Mouse (Mus musculus) gastrocnemius, postnatal 36 days (tissue): ENCODE results near the gene Rsg1. TPM values are rescaled to one million over a fixed set of nuclear protein-coding genes. Genes with fewer than 3 reads are reported as not detected.

ENCODE experiments used
- DNase-seq, 2 experiments: peaks; one replicate each; pipeline ENCODE4 v3.0.0; 2022
- intact Hi-C: fragments of 180-260 bp; cut with DNase I; formaldehyde crosslinking; loops from one replicate; pipeline ENCODE4 v1.15.1; 2025
- total RNA-seq, 2 experiments: library from RNA; stranded (reverse); gene quantifications; 2 replicates each; pipeline ENCODE4 v1.2.3; 2021

The Rsg1 gene
- total RNA-seq, 2 experiments from 2014 or later, result not detected

DNA sequence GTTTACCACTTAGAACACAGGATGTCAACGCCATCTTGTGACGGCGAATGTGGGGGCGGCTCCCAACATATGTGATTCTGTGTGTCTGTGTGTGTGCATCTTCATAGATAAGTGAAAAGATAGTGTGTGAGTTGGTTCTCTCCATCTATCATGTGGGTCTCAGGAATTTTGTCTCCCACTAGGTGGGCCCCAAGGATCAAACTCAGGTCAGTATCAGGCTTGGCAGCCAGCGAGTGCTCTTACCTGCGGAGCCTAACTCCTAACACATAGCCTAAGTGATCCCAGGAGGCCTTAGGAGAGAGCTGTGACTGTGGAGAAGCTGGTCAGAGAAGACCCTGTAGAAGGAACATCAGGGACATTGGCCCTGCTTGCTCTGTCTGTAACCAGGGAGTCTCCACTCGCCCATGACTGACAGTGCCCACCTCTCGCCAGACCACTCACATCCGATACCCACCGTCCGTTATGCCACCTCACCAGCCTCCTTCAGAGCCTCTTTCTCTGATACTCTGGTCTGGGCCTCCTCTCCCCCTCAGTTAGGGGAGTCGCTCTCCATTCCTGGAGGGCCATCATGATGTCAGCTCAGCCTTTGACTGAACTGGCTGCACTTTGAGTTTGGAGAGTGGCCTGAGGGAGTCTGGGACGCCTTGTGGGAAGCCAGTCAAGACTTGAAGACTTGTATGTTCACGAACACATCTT lies 3.1 kb upstream of the Rsg1 start:
- intact Hi-C loops, result loop anchor here (5.0 kb wide), 1 partner anchor 68 kb away; no protein-coding TSS in a partner anchor
- no peak for DNase-seq

DNA sequence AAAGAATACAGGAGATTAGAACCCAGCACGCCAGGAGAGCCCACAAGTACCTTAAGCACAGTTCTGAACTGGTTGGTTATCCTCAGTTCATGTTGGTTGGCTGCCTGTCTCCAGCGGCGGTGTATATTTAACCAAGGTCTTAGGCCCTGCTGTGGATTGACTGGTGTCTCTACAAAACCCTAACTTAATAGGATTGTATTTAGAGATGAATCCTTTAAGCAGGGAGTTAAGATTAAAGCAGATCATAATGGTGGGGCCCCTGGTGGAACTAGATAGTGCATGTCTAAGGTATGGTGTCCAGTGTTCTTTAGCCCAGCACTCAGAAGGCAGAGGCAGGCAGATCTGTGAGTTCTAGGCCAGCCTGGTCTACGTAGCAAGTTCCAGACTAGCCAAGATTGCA lies 2.1 kb upstream of the Rsg1 start:
- intact Hi-C loops, result loop anchor here (5.0 kb wide), 1 partner anchor 69 kb away; no protein-coding TSS in a partner anchor
- DNase-seq, result no peak

DNA sequence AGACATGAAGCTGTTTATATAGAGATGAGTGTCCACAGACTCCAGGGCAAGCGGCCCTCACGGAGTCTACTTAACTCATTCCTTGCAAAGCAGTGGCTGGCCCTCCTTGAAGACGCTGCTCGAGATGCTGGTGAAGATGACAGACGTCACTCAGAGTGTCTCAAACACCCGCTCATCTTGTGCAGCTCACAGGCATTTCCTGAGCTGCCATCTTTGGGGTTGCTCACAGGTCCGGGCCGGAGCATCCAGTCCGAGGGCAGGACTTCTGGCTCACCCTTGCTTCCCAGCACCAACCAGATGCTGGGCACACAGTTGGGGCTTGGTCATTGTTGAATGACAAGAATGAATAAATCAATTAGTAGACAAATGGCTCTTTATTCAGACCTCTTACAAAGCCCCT lies 864 bp upstream of the Rsg1 start:
- DNase-seq, result no peak
- intact Hi-C loops, result loop anchor here (5.0 kb wide), 1 partner anchor 71 kb away; no protein-coding TSS in a partner anchor

DNA sequence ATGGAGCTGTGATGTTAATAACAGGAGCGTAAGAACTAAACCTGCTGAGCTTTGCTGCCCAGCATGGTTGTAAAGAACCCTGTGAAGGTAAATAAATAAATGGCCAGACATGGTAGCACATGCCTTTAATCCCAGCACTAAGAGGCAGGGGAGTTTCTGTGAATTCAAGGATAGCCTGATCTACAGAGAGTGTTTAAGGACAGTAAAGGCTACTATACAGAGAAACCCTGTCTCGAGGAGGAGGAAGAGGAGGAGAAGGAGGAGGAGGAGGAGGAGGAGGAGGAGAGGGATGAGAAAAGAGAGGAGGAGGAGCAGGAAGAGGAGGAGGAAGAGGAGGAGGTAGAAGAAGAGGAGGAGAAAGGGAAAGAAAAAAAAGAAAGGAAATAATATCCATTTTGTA lies 414 bp upstream of the Rsg1 start:
- no peak for DNase-seq
- intact Hi-C loops, result loop anchor here (5.0 kb wide), 1 partner anchor 71 kb away; no protein-coding TSS in a partner anchor

DNA sequence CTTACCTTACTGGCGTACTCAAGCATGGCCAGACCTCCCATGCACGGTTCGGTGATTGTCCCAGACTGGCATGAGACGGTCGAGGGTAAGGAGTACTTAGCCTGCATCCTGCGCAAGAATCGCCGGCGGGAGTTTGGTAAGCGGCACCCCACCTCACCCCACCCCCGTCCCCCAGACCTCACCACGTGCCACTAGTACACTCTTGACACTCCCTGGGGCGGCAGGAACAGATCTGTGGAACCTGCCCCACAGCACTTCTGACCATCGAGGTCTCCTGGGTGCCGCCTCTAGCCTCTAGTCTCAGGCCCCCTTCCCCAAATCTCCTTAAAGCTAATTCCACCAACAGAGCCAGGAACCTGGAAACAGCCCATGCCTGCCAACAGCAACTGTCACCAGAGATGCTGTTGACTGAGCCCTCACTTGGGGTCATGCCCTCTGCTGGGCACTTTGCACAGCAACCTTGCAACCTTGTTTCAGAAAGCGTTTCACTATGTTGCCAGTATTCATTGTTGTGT lies 638 bp downstream of the Rsg1 start:
- intact Hi-C loops, result loop anchor here (5.0 kb wide), 1 partner anchor 72 kb away; no protein-coding TSS in a partner anchor
- no peak for DNase-seq

DNA sequence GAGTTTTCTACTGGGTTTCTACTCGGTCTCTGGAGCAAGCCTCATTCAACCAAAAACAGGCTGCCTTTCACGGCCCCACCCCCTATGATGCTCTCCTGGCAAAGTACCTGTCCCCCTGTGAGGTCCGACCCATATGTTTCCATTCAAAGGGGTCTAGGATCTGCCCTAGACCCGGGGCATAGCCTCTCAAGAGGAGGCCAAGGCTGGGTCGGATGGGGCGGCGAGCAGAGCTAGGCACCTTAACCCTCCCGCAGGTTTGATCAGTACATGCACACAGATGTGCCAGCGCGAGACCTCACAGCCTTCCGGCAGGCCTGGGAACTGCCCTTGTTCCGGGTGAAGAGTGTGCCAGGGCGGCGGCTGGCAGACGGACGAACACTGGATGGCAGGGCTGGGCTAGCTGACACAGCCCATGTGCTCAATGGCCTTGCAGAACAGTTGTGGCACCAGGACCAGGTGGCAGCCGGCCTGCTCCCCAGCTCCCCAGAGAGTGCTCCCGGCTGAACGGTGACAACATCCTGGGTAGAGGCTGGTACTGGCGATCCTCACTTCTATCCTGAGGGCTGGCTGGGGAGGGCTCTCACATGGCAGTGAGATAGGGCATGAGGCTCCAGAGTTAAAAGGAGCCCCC lies 5.9 kb downstream of the Rsg1 start:
- DNase-seq, result no peak
- intact Hi-C loops, result no loop called here

DNA sequence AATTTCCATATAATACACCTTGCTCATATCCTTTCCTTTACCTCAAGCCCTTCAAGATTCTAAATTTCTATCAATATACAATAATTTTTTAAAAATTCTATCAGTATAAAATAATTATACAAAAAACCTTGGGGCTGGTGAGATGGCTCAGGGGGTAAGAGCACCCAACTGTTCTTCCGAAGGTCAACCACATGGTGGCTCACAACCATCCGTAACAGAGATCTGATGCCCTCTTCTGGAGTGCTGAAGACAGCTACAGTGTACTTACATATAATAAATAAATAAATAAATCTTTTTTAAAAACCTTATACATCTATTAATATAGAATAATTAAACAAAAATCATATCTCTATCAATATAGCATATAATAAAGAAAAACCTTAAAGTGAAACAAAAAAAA lies 8.1 kb downstream of the Rsg1 start:
- intact Hi-C loops, result no loop called here
- DNase-seq, result no peak

DNA sequence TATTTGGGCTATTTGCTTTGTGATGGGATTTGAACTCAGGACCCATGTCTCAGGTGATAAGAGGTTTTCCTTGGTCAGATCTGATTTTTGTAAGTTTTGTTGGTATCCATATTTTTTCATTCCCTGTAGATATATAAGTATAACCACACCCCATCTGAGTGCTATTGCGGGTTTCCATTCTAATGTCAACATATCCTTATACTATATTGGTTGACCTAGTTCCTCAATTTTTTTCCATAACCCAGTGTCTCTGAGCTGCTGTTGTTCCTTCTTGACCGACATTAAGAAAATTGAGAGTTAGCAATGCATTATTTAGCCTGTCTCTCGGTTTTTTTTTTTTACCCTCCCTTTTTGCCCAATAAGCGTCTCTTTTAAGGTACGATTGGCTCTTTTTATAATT lies 9.0 kb downstream of the Rsg1 start:
- intact Hi-C loops, result no loop called here
- no peak for DNase-seq

DNA sequence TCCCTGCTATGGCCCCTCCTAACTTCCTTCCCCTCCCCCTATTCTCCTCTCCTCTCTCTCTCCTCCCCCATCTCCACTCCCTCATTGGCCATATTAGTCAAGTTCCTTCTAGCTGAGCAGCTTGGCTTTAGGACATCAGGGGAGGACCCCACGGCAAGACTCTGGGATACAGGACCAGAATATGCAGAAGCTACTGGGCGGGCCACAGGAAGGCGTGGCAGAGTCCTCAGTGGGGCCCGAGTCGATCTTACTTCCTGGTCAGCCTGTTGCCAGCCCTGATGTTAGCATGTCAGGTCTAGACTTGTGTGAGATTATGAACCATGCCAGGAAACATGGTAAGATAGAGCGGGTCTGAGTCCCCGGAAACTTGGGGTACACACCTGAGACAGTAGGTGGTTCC lies 14.9 kb downstream of the Rsg1 start:
- no peak for DNase-seq
- intact Hi-C loops, result no loop called here

DNA sequence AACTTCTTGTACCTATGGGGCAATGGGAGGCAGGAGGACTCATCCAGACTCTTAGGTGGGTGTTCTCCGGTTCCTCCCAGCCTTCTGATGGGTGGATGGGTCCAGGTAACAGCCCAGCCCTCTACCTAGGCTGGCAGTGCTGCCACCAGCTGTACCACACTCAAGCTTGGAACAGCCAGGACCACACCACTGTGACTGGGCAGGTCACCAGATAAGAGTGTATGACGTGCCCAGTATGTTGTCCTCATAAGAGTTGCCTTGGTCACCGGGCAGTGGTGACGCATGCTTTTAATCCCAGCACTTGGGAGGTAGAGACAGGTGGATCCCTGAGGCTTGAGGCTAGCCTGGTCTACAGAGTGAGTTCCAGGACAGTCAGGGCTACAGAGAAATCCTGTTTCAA lies 19.4 kb downstream of the Rsg1 start:
- DNase-seq, result no peak

DNA sequence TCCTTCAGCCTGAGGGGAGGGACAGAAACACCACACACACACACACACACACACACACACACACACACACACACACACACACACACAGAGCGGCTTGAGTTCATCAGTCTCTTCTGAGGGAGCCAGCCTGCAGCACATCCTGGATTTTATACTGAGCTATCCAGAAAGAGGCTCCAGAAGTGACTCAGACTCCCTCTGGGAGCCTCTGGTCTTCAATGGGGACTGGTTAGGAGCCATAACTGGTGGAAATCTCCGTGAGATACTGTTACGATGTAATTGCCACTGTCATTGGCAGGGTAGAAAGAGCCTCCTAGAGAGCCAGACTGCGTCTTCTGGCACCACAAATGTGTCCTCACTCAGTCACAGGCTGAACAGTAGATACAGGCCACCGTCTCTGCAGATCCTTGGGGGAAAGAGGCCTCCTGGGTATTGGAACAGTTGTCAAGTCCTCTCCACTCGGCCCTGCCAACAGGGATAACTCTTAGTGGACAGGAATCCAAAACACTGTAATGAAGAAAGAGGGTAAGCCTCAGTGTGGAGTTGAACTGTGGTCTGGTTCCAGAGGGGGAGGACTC lies 21.9 kb downstream of the Rsg1 start:
- DNase-seq, result no peak
- intact Hi-C loops, result no loop called here

More for the DNA sequence above, 19.4 kb downstream of the Rsg1 start:
- intact Hi-C loops, result no loop called here

DNA sequence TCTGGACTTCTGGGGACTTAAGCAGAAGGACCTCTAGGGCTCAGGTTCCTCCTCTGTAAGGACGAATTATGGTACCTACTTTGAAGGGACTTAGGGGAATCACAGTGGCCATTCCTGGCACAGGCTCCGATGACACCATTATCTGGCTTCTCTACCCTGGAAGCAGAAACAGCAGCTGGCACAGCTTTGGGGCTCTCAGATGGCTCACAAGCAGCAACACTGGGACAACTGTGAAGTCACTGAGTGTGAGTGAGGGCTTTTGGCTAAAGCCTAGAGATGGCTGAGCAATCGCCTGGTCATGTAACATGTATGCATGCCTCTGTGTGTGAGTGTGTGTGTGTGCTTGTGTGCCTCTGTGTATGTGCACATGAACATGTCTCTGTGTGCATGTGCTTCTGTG lies 23.1 kb downstream of the Rsg1 start:
- intact Hi-C loops, result no loop called here
- DNase-seq, result no peak

DNA sequence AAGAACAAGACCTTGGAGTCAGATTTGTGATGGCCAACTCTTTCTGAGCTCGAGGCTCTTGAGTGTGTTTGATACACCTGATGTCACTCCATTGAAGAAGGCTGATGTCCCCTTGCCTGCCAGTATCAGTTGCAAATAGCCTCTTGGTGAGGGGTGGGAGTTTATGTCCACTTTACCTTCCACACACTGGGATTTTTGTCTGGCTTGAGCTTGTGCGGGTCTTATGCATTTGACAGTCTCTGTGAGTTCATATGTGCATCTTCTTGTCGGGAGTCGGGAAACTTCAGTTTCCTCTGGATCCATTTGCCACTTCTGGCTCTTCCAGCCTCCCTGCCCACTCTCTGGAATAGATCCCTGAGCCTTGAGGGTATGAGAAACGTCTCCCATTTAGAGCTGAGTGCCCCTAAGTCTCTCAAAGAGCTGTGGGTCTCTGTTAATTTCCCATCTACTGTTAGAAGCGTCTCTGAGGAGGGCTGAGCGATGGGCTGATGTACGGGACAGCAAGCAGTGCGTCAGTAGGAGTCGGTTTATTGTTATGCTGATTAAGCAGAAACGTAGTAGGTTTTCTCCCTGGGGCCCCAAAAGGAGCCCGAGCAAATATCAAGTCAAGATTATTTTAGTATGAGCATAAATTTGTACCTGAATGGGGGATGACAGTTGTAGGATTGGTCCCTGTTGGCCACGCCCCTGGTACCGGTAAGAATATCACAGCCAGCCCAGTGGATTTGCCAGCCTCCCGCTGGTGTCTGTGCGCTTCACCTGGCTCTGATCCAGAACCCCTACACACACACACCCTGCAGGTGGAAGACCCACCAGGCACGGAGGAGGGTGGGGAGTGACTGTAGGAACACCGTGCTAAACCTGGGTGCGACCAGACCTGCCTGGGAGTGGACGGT lies 25.0 kb downstream of the Rsg1 start:
- no peak for DNase-seq
- intact Hi-C loops, result no loop called here

DNA sequence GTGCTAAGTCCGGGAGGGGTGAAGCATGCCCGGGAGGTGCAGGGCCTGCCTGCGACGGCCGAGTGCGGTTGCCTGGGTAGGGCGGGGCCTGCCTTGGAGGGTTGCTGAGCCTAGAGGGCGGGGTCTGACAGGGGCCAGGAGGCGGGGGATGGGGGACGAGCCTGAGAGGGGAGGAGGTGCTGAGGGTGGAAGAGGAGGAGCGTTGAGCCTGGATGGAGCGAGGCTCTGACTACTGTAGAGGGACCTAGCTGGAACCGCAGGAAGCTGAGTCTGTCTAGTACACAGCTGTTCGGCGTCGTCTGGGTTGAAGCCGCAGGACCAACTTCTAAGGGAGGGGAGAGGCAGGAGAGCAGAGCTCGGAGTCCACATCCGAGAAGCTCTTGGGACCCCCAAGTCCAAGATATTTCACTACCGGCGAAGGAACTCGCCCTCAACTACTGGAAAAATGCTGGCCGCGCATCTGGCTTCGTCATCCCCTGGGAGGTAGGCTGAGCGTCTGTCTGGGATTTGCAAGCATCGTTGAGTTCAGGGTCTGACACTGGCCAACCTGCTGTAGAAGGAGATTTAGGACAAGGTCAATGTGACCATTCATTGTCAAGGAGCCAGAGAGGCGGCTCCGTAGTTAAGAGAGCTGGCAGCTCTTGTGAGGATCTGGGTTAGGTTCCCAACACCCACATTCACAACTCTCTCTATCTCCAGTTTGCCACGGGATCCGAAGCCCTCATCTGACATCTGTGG lies 25.8 kb downstream of the Rsg1 start, which contains the start of gene Arhgef19:
Arhgef19 (plus strand) TSS at position 112 of the 738 bp plus-strand sequence.
- peak; percentile 69 to 89 for DNase-seq
- intact Hi-C loops, result no loop called here

DNA sequence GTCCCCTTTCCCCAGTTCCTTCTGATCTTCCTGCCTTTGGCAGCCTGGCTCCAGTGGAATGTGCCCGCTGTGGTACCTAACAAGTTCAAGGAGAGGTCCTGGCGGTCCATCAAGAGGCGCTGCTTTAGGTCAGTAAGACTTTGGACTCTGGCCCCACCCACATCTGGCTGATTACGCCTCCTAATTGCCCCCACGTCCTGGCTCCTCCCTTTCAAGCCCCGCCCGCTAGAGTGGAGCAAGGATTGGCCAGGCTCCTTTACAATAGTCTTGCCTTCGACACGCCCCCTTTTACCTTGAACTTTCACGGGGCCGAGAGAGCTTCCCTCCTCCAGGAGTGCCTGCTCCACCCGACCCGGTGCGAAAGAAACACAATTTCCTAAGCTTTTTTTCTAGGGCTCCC lies 26.9 kb downstream of the Rsg1 start:
- DNase-seq, result peak in 1 of 2 experiments; percentile 12
- intact Hi-C loops, result no loop called here

DNA sequence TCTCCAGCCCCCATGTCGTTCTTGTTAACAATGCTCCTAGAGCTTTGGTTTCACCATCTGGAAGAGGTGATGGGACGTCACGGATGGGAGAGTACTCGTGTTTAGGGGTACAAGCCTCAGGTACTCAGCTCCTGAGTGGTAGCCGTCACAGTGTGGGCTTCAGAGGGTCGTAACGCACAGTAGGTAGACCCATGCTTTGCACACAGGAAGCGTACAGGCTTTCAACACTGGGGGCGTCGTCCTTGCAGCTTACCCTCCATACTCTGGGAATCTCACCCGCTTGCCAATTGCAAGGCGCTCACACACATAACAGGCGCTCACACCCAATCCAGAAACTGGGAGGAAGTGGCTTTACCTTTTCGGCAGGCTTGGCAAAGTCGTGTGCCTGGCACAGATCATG lies 28.1 kb downstream of the Rsg1 start:
- intact Hi-C loops, result no loop called here
- peak in 1 of 2 experiments; percentile 6 for DNase-seq

DNA sequence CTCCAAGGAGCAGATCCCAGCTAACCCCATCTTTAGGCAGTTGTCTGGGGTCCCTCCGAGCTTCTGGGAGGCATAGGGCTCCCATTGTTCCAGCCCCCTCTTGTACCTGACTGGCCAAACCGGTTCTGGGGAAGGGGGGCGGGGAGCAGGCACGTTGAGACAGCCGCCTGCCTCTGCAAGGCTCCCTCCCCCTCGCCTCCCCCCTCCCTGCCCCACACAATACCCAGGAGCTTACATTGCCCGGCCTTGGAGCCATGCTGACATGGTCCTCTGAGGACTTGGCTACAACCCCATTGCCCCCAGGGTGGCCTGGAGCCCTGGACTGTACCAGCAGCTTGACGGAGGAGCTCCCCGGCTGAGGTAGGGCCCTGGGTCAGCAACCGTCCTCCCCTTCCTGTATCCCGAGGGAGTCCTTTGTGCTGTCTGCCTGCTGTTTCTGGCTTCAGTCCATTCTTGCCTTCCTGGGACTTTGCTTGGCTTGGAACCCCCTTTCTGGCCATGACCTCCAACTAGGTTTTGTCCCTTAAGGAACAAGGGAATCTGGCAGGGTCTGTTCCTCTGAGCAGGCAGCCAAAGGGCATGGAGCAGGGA lies 29.0 kb downstream of the Rsg1 start:
- no peak for DNase-seq
- intact Hi-C loops, result no loop called here

DNA sequence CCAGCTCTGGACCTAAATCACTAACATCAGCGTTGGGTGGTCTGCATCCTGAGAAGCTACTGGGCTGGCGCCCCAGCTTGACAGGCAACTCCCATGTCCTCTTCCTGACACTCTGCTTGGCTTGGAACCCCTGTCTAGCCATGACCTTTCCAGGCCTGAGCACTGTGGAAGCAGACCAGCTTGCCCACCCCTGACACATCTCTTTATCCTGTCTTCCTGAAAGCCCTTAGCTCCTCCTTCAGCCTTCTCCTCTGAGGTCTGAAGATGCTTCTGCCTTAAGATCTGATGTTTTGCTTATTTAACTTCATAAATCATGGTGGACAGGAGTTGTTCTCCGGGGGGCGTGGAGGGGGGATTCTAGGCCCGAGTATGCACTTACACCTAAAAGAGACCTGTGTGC lies 29.9 kb downstream of the Rsg1 start:
- intact Hi-C loops, result no loop called here

DNA sequence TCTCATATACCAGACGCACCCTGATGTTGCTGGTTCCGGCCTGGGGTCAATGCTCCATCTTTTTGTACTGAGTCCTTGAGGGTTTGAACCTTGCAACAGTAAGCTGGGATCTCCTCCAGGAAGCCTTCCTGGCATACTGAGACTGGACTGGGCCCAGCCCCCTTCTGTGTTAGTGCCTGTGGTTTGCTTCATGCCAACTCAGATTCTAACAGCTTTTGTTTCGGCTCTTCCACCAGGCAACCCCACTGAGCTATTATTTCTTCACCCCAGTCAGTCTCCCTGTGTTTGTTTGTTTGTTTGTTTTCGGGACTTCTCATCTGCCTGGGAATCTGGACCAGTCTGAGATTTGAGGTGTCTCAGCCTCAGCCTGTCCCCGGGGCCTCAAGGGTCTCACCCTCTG lies 30.6 kb downstream of the Rsg1 start:
- DNase-seq, result no peak
- intact Hi-C loops, result no loop called here

More for the DNA sequence above, 29.9 kb downstream of the Rsg1 start:
- no peak for DNase-seq
